Mouse (Mus musculus) CH12.LX (cell line): ENCODE data around the gene Fyb.

Experiments
- CHD1 ChIP-seq: IDR thresholded peaks from 2 replicates; pipeline ENCODE4 v1.6.1; 2012; ENCODE audit warnings: low read depth, low read length, improper control_type of control experiment, inconsistent platforms
- MXI1 ChIP-seq: IDR thresholded peaks from 2 replicates; pipeline ENCODE4 v1.6.1; 2011; ENCODE audit warnings: mild to moderate bottlenecking, low read depth, low read length, improper control_type of control experiment

DNA sequence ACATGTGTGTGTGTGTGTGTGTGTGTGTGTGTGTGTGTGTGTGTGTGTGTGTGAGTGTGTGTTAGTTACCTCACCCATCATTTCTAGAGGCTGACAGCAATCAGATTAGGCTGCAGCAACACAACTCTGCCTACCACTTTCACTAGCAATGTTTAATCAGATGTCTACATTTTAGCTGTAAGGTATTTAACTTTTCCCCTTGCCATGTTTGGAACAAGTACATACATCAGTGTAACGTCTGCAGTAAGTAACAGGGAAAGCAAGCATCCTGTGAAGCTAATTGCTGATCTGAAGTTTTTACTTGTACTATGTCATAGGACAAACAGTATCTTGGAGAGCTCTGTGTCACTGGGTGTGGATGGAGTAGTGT lies 70.6 kb downstream of the Fyb start:
- TF ChIP-seq MXI1, result no peak
- TF ChIP-seq CHD1, result no peak
